Mouse (Mus musculus): ENCODE results near the gene Echdc1. TPM values are rescaled to one million over a fixed set of nuclear protein-coding genes. Genes with fewer than 3 reads are reported as not detected.
"Not testable (repeated sequence)": the region's sequence is repeated elsewhere in the genome, so short reads cannot be mapped to it uniquely, and the experiment has no call there.

Gene Echdc1
- polyA plus RNA-seq, 2 experiments = 10.4 to 18.3 TPM

- TF ChIP-seq CTCF (IDR thresholded peaks at IDR 0.05; ENCODE audit: low read depth) (no peak), EP300 (IDR thresholded peaks at IDR 0.05; ENCODE audit: low read depth) (no peak)
- H3K9me3 ChIP-seq (ENCODE audit: control insufficient read depth, low read length) = no peaks in the 10 kb centered on the region
- DNase-seq (ENCODE audit: low read depth in 3 of 3, low spot score in 3 of 3) = peak; percentile 61 to 65 (median 63)
- no peaks in the 10 kb centered on the region; the same call in 1 of the 2 replicates for H3K36me3 ChIP-seq (replicated peaks; ENCODE audit: control insufficient read depth, insufficient read depth, low read depth)
- under 1% methylated on average over 79 of the region's 100 CpGs for WGBS (ENCODE audit: insufficient replicate concordance)
- peak overlapping the region; percentile 88 for H3K4me2 ChIP-seq (ENCODE audit: low read depth)
- H3K9ac ChIP-seq (replicated peaks) = peak overlapping the region; percentile 97
- peak; percentile 97 for ATAC-seq (ENCODE audit: insufficient read depth)
- H3K4me1 ChIP-seq (replicated peaks; ENCODE audit: control insufficient read depth in 2 of 2, insufficient read depth in 2 of 2, low read length in 1 of 2) = peaks cover 2 to 3% of the 10 kb centered on the region in 2 experiments; a peak in 2 of 4 replicates
- peak overlapping the region; percentile 81 for H3K27ac ChIP-seq
- peak overlapping the region; percentile 88 to 96 for H3K4me3 ChIP-seq (ENCODE audit: insufficient read depth in 1 of 2, low read depth in 2 of 2, low read length in 2 of 2)
- no peaks in the 10 kb centered on the region for H3K27me3 ChIP-seq (ENCODE audit: control insufficient read depth, insufficient read depth, low read length)
Observed at GRCm38 (mm10) chr10:29361464-29362196, 48.7 kb downstream of the Echdc1 start.

DNA sequence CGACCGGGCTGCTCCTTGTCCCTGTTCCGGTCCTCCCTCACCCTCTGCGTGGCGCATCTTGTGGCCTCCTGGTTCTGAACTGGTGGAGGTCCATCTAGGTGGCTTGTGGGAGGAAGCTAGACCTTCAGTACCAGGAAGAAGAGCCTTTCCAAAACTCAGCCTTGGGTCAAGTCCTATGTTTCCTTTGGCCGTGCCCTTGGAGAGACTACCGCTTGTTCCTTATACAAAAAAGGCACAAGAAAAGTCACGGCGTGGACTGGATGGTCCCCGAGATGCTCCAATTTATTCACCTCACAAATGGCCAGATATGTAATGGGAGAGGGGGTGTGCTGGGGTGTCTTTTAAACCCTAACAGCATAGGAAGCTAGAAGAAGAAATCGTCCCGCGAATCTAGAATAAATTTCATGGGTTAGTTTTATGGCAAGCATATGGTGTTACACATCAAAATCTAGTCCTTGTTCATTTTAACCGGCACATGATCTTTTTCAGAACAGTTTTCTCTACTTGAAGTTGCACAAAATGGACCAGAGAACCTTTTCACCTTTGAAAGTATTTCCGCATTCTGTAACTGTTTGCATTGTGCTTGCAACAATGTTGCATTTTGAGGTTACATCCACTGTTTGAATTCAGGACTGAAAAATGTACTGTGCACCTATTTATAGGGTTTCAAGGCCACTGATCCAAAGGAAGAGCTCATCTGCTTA, 49.4 kb downstream of the Echdc1 start, which contains the start of gene Rnf146:
Gene Rnf146 (minus strand): TSS at position 246 of the 704 bp plus-strand sequence.
- Histone ChIP-seq H3K36me3 (replicated peaks; ENCODE audit: control insufficient read depth, insufficient read depth, low read depth) (no peaks in the 10 kb centered on the region; the same call in 1 of the 2 replicates), H3K27ac (peak within 1 kb of the TSS; percentile 81), H3K9me3 (ENCODE audit: control insufficient read depth, low read length) (no peaks in the 10 kb centered on the region), H3K9ac (replicated peaks) (peak within 1 kb of the TSS; percentile 97), H3K4me1 (replicated peaks; ENCODE audit: control insufficient read depth in 2 of 2, insufficient read depth in 2 of 2, low read length in 1 of 2) (peaks cover 2 to 3% of the 10 kb centered on the region in 2 experiments; a peak in 2 of 4 replicates), H3K27me3 (ENCODE audit: control insufficient read depth, insufficient read depth, low read length) (no peaks in the 10 kb centered on the region), H3K4me3 (ENCODE audit: insufficient read depth in 1 of 2, low read depth in 2 of 2, low read length in 2 of 2) (peak within 1 kb of the TSS; percentile 88 to 96), H3K4me2 (ENCODE audit: low read depth) (peak within 1 kb of the TSS; percentile 88)
- DNase-seq (ENCODE audit: low read depth in 3 of 3, low spot score in 3 of 3) (no peak), ATAC-seq (ENCODE audit: insufficient read depth) (peak; percentile 17; the same call in 1 of the 2 replicates)
- TF ChIP-seq CTCF (IDR thresholded peaks at IDR 0.05; ENCODE audit: low read depth) = no peak
- TF ChIP-seq EP300 (IDR thresholded peaks at IDR 0.05; ENCODE audit: low read depth) = no peak
- WGBS (ENCODE audit: insufficient replicate concordance) = 7% methylated on average over 15 of the region's 15 CpGs

DNA sequence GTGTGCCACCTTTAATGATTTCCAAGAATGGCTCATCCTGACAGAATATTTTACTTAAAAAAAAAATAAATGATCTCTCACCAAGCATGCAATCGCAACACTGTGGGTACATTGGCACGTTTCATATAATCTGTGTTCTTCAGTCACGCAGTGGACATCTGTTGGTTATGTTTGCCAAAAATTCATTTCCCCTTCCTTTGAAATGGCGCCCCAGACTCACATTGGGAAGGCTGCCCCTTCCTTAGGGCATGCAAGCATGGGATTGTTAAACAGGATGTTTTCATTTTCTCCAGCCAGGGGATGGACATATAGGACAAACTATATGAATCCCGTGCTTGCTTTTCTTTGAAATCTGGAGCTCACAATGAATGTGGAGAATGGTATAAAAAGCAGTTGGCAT, 61.1 kb downstream of the Echdc1 start:
- Histone ChIP-seq H3K27me3 (ENCODE audit: control insufficient read depth, insufficient read depth, low read length) (no peaks in the 10 kb centered on the region), H3K4me3 (ENCODE audit: insufficient read depth in 1 of 2, low read depth in 2 of 2, low read length in 2 of 2) (no peak overlapping the region), H3K4me2 (ENCODE audit: low read depth) (no peak overlapping the region), H3K27ac (no peak overlapping the region), H3K36me3 (replicated peaks; ENCODE audit: control insufficient read depth, insufficient read depth, low read depth) (no peaks in the 10 kb centered on the region), H3K9me3 (ENCODE audit: control insufficient read depth, low read length) (no peaks in the 10 kb centered on the region), H3K4me1 (replicated peaks; ENCODE audit: control insufficient read depth in 2 of 2, insufficient read depth in 2 of 2, low read length in 1 of 2) (no peaks in the 10 kb centered on the region), H3K9ac (replicated peaks) (no peak overlapping the region)
- TF ChIP-seq CTCF (IDR thresholded peaks at IDR 0.05; ENCODE audit: low read depth) (no peak), EP300 (IDR thresholded peaks at IDR 0.05; ENCODE audit: low read depth) (no peak)
- no peak for ATAC-seq (ENCODE audit: insufficient read depth)
- no peak for DNase-seq (ENCODE audit: low read depth in 3 of 3, low spot score in 3 of 3)
- 67% methylated on average over 5 of the region's 5 CpGs for WGBS (ENCODE audit: insufficient replicate concordance)

DNA sequence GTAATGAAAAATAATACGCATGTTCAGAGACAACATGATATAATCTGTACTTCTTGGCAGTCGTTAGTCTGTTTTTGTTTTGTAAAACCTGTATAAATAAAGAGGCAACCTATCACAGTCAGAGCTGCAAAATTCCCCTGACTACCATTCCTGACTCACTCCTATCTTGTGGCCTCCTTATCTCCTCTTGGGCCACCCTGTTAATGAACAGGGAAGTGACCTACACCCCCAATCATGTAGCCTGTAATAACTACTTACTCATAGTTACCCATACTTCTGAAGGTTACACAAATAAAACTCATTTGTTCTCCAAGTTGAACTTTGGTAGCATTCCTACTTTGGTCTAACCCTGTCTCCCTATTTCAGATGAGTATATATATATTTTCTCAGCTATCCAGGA, 68.6 kb downstream of the Echdc1 start:
- no peaks in the 10 kb centered on the region for H3K9me3 ChIP-seq (ENCODE audit: control insufficient read depth, low read length)
- no peaks in the 10 kb centered on the region for H3K4me1 ChIP-seq (replicated peaks; ENCODE audit: control insufficient read depth in 2 of 2, insufficient read depth in 2 of 2, low read length in 1 of 2)
- ATAC-seq (ENCODE audit: insufficient read depth) (no peak), DNase-seq (ENCODE audit: low read depth in 3 of 3, low spot score in 3 of 3) (no peak)
- no peak overlapping the region for H3K9ac ChIP-seq (replicated peaks)
- H3K27ac ChIP-seq = no peak overlapping the region
- TF ChIP-seq EP300 (IDR thresholded peaks at IDR 0.05; ENCODE audit: low read depth) (no peak), CTCF (IDR thresholded peaks at IDR 0.05; ENCODE audit: low read depth) (no peak)
- WGBS (ENCODE audit: insufficient replicate concordance) = 58% methylated on average over 2 of the region's 2 CpGs
- H3K4me2 ChIP-seq (ENCODE audit: low read depth) = no peak overlapping the region
- no peaks in the 10 kb centered on the region for H3K36me3 ChIP-seq (replicated peaks; ENCODE audit: control insufficient read depth, insufficient read depth, low read depth)
- no peak overlapping the region for H3K4me3 ChIP-seq (ENCODE audit: insufficient read depth in 1 of 2, low read depth in 2 of 2, low read length in 2 of 2)
- H3K27me3 ChIP-seq (ENCODE audit: control insufficient read depth, insufficient read depth, low read length) = no peaks in the 10 kb centered on the region

- not testable (repeated sequence) for H3K4me1 ChIP-seq (replicated peaks; ENCODE audit: control insufficient read depth in 2 of 2, insufficient read depth in 2 of 2, low read length in 1 of 2); H3K9me3 ChIP-seq (ENCODE audit: control insufficient read depth, low read length); ATAC-seq (ENCODE audit: insufficient read depth); H3K9ac ChIP-seq (replicated peaks); H3K4me2 ChIP-seq (ENCODE audit: low read depth); H3K27me3 ChIP-seq (ENCODE audit: control insufficient read depth, insufficient read depth, low read length); H3K27ac ChIP-seq; H3K36me3 ChIP-seq (replicated peaks; ENCODE audit: control insufficient read depth, insufficient read depth, low read depth); DNase-seq (ENCODE audit: low read depth in 3 of 3, low spot score in 3 of 3); H3K4me3 ChIP-seq (ENCODE audit: insufficient read depth in 1 of 2, low read depth in 2 of 2, low read length in 2 of 2)
- 29% methylated on average over 2 of the region's 2 CpGs for WGBS (ENCODE audit: insufficient replicate concordance)
- TF ChIP-seq CTCF (IDR thresholded peaks at IDR 0.05; ENCODE audit: low read depth) = peak; percentile 35
Observed at GRCm38 (mm10) chr10:29394890-29395289, 81.9 kb downstream of the Echdc1 start.

Other genes with a start within 250 kb of the Echdc1 start
- gene Soga3, start 169.3 kb upstream of the Echdc1 start, polyA plus RNA-seq (2012; rRNA removed) = 0.02 and 0.08 TPM in 2 replicates
- gene Soga3, start 169.3 kb upstream of the Echdc1 start, polyA plus RNA-seq (2014; fragmentation: Nextera tagmentation; extraction: Ambion mirVana) = not detected in 2 replicates
- not detected in 2 replicates for gene Gm49353, start 114.2 kb upstream of the Echdc1 start, polyA plus RNA-seq (2012; rRNA removed)
- not detected in 2 replicates for gene Gm49353, start 114.2 kb upstream of the Echdc1 start, polyA plus RNA-seq (2014; fragmentation: Nextera tagmentation; extraction: Ambion mirVana)
- gene 9330159F19Rik, start 101.6 kb upstream of the Echdc1 start, polyA plus RNA-seq (2012; rRNA removed) = 0.01 and 0.03 TPM in 2 replicates
- gene 9330159F19Rik, start 101.6 kb upstream of the Echdc1 start, polyA plus RNA-seq (2014; fragmentation: Nextera tagmentation; extraction: Ambion mirVana) = not detected in 2 replicates
- gene Rnf146, start 49.3 kb downstream of the Echdc1 start, polyA plus RNA-seq (2012; rRNA removed) = 9.7 and 16.1 TPM in 2 replicates
- gene Rnf146, start 49.3 kb downstream of the Echdc1 start, polyA plus RNA-seq (2014; fragmentation: Nextera tagmentation; extraction: Ambion mirVana) = 11.0 and 11.4 TPM in 2 replicates
- gene Rspo3, start 222.7 kb downstream of the Echdc1 start, polyA plus RNA-seq (2012; rRNA removed) = 0.47 and 0.88 TPM in 2 replicates
- gene Rspo3, start 222.7 kb downstream of the Echdc1 start, polyA plus RNA-seq (2014; fragmentation: Nextera tagmentation; extraction: Ambion mirVana) = 1.9 and 2.3 TPM in 2 replicates

All from liver, embryonic 14.5 days (tissue).